Mouse (Mus musculus): Measurements from ENCODE around the gene Treh.

Treh gene

DNA sequence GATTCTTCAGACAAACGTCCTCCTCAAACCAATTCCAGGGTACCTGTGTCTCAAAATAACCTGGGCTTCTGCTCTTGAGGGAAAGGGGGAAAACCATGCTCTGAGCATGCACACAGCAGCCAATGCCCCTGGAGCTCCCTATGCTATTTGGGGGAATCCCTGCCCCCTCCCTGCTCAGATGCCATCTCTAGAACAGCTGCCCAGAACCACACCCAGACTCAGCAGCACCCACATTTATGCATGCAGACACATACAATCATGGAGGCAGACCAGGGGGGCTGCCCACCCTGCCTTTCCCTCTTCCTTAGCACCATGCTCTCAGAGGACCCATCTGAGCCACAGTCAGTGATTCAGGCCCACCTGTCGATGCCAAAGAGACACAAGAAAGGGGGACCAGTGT is 40.5 kb downstream of the Treh start:
- ATAC-seq (ENCODE audit: insufficient number of reproducible peaks, low FRiP score, low TSS enrichment): no peak

DNA sequence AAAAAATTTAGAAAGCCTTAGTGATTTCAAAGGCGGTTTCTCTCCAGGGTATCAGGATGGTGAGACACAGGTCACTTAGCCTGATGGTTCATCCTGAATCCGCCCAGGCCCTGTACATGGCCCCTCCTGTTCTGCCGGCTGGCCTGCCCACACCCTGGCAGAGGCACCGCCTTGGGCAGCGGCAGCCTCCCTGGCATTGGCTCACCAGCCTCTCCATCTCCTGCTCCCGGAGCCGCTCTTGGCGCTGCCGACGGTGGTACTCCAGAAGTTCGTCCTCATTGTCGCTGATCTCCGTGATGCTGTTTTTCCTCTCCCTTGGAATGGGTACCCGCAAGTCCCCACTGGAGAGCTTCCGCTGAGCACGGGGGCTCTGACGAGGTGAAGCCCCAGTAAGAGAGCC is 42.1 kb downstream of the Treh start:
- no peak for ATAC-seq (ENCODE audit: insufficient number of reproducible peaks, low FRiP score, low TSS enrichment)

DNA sequence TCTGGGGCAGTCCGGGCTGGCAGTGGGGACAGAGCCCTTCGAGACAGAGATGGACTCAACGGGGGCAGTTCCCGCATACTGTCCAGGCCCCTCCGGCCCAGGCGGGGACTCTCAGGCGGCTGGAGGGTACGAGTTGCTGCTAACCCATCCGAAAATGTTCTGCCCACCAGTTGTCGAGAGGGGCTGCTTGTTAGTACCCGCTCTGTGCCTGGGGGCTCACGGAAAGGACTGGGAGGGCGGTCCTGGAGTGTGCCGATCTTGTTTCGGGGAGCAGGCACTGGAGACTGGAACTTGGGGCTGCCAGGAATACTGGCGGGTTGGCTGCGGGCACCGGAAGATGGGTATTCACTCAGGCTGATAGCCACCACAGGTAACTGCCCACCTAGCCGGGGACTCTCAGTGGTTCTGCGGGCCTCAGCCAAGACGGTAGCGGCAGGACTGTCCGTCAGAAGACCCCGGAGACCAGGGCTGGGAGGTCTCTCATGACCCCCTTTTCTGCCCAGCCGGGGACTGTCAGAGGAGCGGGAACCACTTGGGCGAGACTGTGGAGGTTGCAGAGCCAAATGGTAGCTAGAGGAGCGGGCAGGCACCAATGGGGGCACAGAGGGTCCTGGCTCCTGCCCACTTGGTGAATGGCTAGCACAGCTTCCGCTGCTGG is 42.8 kb downstream of the Treh start:
- no peak for ATAC-seq (ENCODE audit: insufficient number of reproducible peaks, low FRiP score, low TSS enrichment)

DNA sequence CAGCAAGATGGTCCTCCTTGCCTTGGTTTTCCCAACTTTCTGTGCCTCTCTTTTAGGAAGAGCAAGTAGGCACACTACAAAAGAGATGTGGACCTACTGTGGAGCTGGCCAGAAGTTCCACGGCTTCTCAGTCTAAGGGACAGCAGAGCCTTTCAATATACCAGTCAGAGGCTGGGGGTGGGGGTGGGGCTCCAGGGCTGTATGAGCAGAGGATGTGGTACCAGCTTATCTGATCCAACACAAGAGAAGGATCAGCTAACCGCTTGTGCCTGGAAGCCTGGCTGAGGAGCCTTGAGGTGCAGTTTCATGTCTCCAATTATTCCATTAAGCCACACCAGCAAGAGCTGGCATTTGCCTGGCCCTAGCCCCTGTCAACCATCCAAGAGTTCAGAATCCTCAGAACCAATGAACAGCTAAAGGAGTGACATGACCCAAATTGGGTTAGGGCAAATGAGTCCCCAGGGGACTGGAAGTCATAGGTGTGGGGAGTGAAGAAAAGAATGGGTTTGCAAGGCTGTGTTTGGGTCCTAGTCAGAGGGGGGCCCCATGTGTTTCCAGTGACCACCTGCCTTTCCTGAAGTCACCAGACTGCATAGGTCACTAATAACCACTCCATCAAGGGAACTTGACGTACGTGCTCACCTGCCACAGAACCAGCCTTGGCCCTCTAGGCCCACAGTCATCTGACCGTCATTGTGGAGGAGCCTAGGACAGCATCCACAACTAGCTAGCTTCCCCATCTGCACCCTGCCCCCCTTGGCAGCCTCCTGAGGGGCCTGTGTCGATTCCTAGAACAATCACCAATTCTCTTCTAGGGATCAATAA is 44.2 kb downstream of the Treh start:
- no peak for ATAC-seq (ENCODE audit: insufficient number of reproducible peaks, low FRiP score, low TSS enrichment)

DNA sequence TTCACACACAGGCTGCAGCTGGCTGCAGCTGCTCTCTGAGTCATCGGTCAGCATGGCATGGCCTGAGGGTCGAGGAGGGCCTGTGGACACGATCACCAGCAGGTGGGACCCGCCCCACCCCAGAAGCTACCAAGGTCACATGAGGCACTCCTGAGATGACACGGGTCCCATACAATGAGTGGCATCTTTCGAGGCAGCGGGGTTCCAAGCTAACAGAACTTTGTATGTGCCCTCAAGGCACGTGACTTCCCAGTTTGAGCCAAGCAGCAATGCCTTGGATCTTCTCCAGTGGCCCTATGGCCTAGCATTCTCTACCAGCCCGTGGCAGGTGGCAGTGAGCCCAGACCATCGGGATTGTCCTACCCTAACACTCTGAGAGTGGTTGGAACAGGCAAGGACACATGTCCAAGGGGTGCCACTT is 44.8 kb downstream of the Treh start:
- peak; percentile 21; the same call in 1 of the 2 replicates for ATAC-seq (ENCODE audit: insufficient number of reproducible peaks, low FRiP score, low TSS enrichment)

DNA sequence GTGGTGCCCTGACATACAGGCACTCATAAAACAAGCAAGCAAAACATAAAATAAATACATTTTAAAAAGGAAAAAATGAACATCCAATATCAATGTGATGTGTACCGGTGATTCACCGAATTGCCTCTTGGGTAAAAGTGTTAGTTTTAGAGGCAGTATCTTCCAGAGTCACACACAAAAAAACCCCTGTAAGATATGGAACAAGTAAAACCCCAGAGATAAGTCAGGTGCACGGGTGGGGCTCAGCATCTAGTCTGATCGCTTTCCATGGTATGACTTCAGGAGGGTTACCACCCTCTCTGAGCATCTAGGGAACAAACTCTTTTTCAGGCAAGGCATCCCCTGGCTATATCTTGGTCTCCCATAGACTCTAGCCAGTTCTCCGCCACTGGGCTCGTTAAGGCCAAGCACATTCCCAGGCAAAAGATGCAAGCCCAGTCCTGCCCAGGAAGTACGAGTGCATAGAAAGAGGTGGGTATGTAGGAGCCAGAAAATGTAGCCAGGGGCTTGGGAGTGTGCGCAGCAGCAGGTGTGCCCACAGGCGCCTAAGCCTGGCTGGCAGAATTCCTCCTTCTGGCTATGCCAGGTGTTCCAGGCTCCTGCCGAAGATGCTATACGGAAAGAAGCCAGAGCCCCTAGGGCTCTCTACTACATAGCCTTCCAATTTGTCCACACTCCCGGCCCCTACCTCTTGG is 46.1 kb downstream of the Treh start:
- no peak for ATAC-seq (ENCODE audit: insufficient number of reproducible peaks, low FRiP score, low TSS enrichment)

DNA sequence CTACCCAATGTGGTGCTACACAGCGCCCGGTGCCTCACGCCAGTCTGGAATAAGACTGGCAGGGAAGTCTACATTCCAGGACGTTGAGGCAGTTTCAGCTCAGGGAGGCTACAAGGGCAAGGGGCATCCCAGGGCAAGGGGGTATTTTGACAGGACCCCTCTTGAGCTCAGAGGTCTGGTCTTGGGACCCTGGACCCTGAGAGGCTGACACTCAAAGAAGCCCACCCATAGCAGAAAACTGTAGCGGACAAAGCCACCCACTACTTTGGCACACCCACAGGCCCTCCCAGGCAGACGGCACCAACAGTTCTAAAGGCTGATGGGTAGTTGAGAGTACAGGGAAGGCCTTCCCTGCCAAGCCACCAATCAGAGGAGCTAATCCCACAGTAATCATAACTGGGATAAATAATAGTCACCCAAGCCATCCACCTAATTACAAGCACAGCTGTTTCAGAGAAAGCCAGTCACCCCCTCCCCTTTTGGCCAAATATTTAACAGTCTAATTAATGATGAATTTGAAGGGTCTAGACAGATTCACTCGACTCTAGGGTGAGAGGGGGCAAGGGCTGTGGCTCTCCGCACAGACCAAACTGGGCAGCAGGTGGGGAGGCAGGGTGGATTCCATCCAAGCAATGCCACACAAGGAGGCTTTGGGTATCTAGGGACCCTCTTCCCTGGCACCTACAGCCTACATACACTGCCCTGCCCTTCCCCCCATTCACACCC is 46.8 kb downstream of the Treh start:
- no peak for ATAC-seq (ENCODE audit: insufficient number of reproducible peaks, low FRiP score, low TSS enrichment)

DNA sequence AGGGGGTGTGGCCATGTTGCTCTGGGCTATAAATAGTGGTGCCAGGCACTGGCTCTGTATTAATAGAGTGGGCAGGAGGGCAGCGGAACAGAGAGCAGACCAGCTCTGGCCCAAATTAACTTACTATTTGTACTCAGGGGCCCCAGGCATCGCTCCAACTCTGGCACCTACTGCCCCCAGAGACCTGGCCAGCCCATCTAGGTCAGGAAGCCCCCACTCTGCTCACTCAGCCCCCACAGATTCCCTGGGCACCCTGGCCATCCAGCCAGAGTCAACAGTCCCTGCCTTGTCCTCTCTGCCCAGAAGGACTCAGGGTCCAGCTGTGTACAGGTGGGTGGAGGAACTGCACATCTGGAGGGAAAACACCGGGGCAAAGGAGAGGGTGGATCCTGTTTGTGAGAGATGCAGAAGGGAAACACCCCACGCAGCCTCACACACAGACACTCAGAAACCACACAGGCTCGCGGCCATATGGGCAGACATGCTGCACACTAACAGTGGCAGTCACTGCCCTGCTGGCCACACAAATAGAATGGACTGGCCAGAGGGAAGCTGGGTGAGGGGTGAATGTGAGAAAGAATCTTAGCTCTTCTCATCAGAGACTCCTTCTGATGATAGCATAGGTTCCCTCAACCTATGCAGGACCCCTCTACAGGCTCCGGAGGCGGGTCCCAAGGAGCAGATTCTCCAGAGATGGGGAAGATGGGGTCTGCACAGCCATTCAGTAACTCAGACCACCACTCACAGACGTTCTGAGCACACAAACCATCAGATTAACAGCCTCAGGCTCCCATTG is 47.5 kb downstream of the Treh start:
- ATAC-seq (ENCODE audit: insufficient number of reproducible peaks, low FRiP score, low TSS enrichment): peak; percentile 45; the same call in 1 of the 2 replicates

DNA sequence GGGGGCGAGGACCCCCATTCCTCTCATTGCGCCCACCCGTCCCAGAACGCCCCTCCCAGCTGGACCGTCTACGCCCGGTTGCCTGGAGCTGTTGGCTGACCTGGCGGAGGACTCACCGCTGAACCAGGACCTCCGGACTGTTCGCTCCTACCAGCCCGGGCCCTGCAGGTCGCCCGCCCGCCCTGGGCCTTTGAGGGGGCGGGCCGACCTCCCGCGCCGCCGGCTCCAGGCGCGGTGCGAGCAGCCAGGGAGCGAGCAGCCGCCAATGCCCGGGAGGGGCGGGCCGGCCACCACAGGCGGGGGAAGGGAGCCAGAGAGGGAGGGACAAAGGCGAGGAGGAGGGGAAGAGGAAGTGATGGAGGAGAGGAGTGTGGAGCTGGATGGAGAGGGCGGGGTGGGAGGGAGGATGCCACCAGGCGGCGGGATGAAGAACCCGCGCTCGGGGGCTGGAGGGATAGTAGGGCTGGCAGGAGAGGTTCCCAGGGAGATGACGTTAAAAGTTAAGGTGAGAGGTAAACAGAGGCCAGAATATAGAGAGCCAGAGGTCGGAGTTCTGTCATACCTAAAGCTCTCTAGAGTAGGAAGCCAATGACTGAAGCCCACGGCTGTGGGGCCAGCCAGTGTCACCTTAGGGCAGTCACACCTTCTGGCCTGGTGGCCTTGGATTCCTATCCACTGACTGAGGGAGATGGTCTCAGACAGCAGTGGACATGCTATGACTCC is 48.3 kb downstream of the Treh start:
- peak; percentile 46 for ATAC-seq (ENCODE audit: insufficient number of reproducible peaks, low FRiP score, low TSS enrichment)

DNA sequence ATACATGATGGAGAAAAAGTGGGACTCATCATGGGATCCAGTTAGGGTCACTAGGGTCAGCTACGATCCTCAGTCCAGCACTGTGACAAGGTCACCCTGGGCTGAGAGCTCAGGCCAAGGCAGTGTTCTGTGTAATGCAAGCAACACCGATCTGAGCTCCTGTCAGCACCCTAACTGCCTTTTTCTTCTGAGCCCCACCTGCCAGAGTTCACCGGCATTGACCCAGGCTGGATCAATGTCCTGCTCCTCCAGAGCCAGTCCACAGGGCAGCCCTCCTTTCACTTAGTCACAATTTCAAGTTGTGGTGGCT is 48.8 kb downstream of the Treh start:
- 0 out of 2 replicates have a peak, but pooled peaks have one; percentile 0 for ATAC-seq (ENCODE audit: insufficient number of reproducible peaks, low FRiP score, low TSS enrichment)

DNA sequence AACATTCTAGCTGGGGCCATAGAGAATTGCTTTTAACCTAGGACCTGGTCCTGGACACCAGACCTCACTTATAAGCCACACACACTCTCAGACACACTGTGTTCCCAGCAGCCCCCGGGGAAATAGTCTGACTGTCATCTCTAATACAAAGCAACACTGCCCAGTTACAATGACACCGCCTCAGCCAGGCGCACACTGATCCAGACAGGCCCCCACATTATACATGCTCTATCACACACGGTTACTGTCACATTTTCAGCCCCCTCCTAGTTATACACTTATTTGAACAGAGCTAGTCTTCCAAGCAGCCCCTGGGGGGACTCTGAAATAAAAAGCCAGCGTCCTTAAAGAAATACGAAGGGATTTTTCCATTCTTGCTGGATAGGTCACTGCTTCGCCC is 49.5 kb downstream of the Treh start:
- no peak for ATAC-seq (ENCODE audit: insufficient number of reproducible peaks, low FRiP score, low TSS enrichment)

DNA sequence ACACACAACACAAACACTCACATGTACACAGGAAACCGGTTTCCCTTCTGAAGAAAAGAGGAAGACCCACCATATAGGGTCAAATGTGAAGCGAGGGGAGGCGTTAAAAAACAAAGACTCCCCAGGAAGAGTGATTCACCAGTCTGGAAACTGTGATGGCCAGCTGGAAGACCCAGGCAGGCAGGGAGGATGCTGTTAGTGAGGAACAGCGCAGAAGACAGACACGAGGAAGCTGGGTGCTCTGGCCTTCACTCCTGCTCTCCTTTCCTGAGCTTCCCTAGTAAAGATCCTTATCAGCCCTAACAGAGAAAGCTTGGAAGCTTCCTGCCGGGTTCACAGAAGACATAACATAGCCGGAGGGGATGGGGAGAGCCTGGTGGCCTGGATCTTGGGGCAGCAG is 50.0 kb downstream of the Treh start:
- ATAC-seq (ENCODE audit: insufficient number of reproducible peaks, low FRiP score, low TSS enrichment): no peak

DNA sequence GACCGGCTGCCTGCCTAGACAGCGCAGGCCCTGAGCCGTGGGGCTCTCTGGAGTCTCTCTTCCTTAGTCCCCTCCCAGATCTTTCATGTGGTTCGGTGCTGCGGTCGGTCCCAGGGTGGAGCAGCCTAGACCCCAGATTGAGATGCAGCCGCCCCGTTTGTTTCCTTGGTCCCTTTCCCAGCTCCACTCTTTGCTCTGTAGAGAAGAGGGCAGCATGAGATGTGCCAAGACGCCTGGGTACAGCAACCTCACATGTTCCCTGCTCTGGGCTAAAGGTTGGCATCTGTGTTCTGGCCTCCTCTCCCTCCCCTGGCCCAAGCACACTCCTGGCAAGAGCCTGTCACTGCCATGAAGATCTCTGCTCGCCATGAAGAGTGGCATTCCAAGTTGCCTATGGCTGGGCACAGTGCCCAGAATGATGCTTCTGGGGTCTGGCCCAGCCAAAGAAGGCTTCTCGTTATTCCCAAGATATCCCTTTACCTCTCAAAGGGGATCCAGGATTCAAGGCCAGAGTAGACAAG is 50.5 kb downstream of the Treh start:
- ATAC-seq (ENCODE audit: insufficient number of reproducible peaks, low FRiP score, low TSS enrichment): no peak

DNA sequence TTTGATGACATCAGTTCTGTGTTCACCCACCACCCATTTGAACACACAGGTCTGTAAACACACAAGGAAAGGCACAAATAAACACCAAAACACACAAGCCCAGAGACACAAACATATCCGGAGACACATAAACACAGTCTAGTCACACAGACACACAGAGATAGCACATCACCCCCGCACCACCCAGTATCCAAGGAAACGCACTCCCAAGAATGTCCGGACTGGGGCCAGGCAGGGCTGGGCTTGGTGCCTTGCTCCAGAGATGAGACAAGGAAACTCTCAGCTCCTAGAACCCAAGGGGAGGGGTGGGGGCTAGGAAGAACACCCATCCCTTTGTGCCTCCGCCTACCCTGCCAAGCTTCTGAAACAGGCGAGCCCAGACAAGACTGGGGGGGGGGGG is 51.2 kb downstream of the Treh start:
- no peak for ATAC-seq (ENCODE audit: insufficient number of reproducible peaks, low FRiP score, low TSS enrichment)

DNA sequence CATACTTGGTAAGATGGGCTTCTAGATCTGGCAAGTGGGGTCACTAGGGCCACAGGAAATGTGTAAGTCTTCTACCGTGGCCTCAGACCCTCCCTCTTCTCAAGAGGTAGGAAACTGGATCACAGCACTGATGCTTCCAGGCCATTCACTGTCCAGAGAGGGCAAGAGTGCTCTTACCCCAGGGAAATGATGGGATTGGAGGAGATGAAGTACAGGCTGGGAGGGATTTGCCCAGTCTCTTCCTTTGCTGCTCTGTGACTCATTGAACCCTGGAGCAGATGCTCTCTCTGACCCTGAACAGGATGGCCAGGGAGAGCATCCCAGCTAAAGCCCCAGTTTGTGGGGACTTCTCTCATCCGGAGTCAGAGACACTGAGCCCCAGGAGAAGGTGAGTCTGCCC is 51.6 kb downstream of the Treh start:
- ATAC-seq (ENCODE audit: insufficient number of reproducible peaks, low FRiP score, low TSS enrichment): no peak

DNA sequence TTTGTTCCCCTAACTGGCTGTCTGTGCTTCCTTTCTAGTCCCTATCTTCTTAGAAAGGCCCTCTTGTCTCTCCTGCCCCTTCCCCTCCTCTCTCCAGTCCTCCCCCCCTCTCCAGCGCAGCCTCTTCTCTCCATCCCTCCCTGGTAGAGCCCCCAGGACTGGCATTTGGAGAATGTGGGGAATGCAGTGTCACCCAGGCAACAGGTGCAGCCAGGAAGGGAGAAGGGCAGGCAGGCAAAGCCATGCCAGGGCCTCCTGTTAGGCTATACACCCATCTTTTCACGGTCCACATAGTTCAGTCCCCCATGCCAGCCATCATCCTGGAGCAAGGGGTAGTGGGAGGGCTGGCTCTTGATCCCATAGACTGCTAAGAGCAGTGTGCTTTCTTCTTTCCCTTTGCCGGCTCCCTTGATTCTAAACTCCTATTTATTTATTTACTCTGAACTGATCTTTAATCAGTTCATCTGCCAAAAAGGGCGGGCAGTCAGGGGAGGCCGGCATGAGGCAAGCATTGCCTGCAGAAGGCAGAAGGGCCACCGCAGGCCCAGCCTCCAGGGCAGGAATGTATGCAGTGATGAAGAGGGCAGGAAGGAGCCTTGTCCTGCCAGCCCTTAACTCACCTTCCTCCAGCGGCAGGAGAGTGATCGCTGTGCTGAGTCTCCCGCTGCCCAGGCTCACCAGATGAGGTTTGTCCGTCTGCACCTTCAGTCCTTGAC is 53.6 kb downstream of the Treh start:
- no peak for ATAC-seq (ENCODE audit: insufficient number of reproducible peaks, low FRiP score, low TSS enrichment)

DNA sequence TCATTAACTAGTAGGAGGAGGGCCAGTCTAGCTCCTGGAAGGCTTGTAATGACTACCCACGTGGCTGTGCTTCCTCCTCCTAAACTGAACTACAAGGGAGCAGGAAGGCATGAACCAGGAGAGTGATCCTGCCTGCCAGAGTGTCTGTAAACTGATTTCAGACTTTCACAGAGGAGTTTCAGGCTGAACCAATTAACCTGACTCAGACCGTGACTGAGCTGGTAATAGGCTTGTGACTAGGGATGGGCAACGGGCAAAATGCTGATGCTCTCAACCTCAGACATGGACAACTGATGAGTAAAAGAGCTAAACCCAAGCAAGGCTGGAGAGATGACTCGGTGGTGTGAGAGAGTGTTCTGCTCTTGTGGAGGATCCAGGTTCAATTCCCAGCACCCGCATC is 54.4 kb downstream of the Treh start:
- no peak for ATAC-seq (ENCODE audit: insufficient number of reproducible peaks, low FRiP score, low TSS enrichment)

DNA sequence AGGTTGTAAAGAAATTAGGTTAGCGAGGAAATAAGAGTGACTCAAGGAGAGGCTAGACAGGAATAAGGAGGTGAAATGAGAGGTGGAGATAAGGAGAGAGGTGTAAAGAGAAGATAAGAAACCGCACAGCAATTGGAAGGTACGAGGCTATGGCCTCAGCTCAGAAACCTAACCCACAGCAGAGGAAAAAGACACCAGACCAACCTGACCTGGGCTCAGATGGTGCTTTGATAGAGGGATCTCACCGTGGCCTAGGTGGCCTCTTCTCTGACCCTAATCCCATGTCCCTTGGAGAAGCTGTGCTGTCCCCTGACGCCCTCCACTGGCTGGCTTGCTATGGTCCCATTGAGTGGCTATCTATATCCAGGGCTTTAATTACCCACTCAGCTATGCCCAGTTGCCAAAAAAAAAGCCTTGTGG is 59.1 kb downstream of the Treh start:
- no peak for ATAC-seq (ENCODE audit: insufficient number of reproducible peaks, low FRiP score, low TSS enrichment)

Data from cerebellum, adult (tissue).